Comparison of ENCODE assay signal across 28 mouse cellular contexts in genomic region chr2:102918301-102918700, GRCm38 (mm10).
"Had no signal": no experiment of that assay in that cellular context is flagged by ENCODE, and none has a peak within 500 bp of the region (broad histone marks: within the 10 kb centered on the region; RNA-seq: fewer than 3 reads in every experiment).

No protein-coding gene starts in this region.

- ATAC-seq: forebrain, embryonic 13.5 days; forebrain, embryonic 14.5 days; forebrain, embryonic 15.5 days; forebrain, embryonic 16.5 days; forebrain, postnatal 0 days had no signal

- H3K9me3 ChIP-seq: embryonic facial prominence, embryonic 10.5 days; embryonic facial prominence, embryonic 12.5 days; embryonic facial prominence, embryonic 13.5 days; embryonic facial prominence, embryonic 15.5 days; forebrain, embryonic 10.5 days; forebrain, embryonic 12.5 days; forebrain, embryonic 13.5 days; forebrain, embryonic 15.5 days had no signal

- H3K27me3 ChIP-seq: embryonic facial prominence, embryonic 12.5 days; embryonic facial prominence, embryonic 13.5 days; embryonic facial prominence, embryonic 15.5 days; forebrain, embryonic 12.5 days; forebrain, embryonic 13.5 days; forebrain, embryonic 15.5 days had no signal

- H3K27ac ChIP-seq: embryonic facial prominence, embryonic 10.5 days; embryonic facial prominence, embryonic 12.5 days; embryonic facial prominence, embryonic 13.5 days; embryonic facial prominence, embryonic 15.5 days; forebrain, embryonic 10.5 days; forebrain, embryonic 12.5 days; forebrain, embryonic 13.5 days; forebrain, embryonic 15.5 days; gastrocnemius, adult 2 months; heart, adult 2 months had no signal

- H3K9ac ChIP-seq: embryonic facial prominence, embryonic 12.5 days; embryonic facial prominence, embryonic 13.5 days; embryonic facial prominence, embryonic 15.5 days; forebrain, embryonic 12.5 days; forebrain, embryonic 13.5 days; forebrain, embryonic 15.5 days; forebrain, postnatal 0 days had no signal

- DNase-seq: cerebellum, adult 8-10 months; cerebellum, adult 9-10 months; cerebellum, adult 9-11 months; cerebellum, postnatal 10 days; cerebellum, postnatal 14 days; cerebellum, postnatal 25 days; cerebellum, postnatal 36 days; embryo, embryonic 11 days; forebrain, postnatal 0 days; gastrocnemius, adult 2 months; gastrocnemius, postnatal 10 days; gastrocnemius, postnatal 14 days; gastrocnemius, postnatal 25 days; gastrocnemius, postnatal 36 days; heart, adult 11 months; heart, adult 18-20 months; heart, adult 2 months had no signal

- H3K36me3 ChIP-seq: embryonic facial prominence, embryonic 10.5 days; embryonic facial prominence, embryonic 12.5 days; embryonic facial prominence, embryonic 13.5 days; embryonic facial prominence, embryonic 15.5 days; forebrain, embryonic 10.5 days; forebrain, embryonic 12.5 days; forebrain, embryonic 15.5 days had no signal

- H3K4me2 ChIP-seq: embryonic facial prominence, embryonic 12.5 days; embryonic facial prominence, embryonic 13.5 days; embryonic facial prominence, embryonic 15.5 days; forebrain, embryonic 12.5 days; forebrain, embryonic 13.5 days; forebrain, embryonic 15.5 days had no signal

- H3K4me1 ChIP-seq: forebrain, embryonic 12.5 days; forebrain, embryonic 13.5 days; forebrain, embryonic 15.5 days had no signal

- H3K4me3 ChIP-seq: embryonic facial prominence, embryonic 10.5 days; embryonic facial prominence, embryonic 12.5 days; embryonic facial prominence, embryonic 13.5 days; embryonic facial prominence, embryonic 15.5 days; erythroblast, embryonic 14.5 days; forebrain, embryonic 10.5 days; forebrain, embryonic 12.5 days; forebrain, embryonic 13.5 days; forebrain, embryonic 15.5 days; gastrocnemius, adult 2 months; heart, adult 2 months had no signal
